Mouse (Mus musculus) CH12.LX (cell line): ENCODE measurements around the gene Ankdd1b.

ENCODE experiments used
- CTCF ChIP-seq, 2 experiments: IDR thresholded peaks in 1 of 2; conservative IDR thresholded peaks in 1 of 2; 2 replicates each; pipeline ENCODE4 v1.5.1; 2011 to 2012; ENCODE audit warnings: low read depth in 2 of 2, low read length in 2 of 2, improper control_type of control experiment in 1 of 2, inconsistent platforms in 1 of 2, mild to moderate bottlenecking in 1 of 2, moderate library complexity in 1 of 2
- EP300 ChIP-seq: IDR thresholded peaks from 2 replicates; pipeline ENCODE4 v1.6.1; 2011; ENCODE audit warnings: low read length, improper control_type of control experiment
- ETS1 ChIP-seq: conservative IDR thresholded peaks from 2 replicates; pipeline ENCODE4 v1.6.1; 2012; ENCODE audit warnings: low read depth, mild to moderate bottlenecking, inconsistent platforms, low read length, improper control_type of control experiment, moderate library complexity
- HCFC1 ChIP-seq: IDR thresholded peaks from 2 replicates; pipeline ENCODE4 v1.6.1; 2012; ENCODE audit warnings: low read depth, mild to moderate bottlenecking, inconsistent platforms, low read length, improper control_type of control experiment
- KAT2A ChIP-seq: IDR thresholded peaks from 2 replicates; pipeline ENCODE4 v1.6.1; 2012; ENCODE audit warnings: low read length, improper control_type of control experiment, inconsistent platforms; ENCODE audit not compliant: insufficient replicate concordance
- MAX ChIP-seq: IDR thresholded peaks from 2 replicates; pipeline ENCODE4 v1.6.1; 2011; ENCODE audit warnings: low read length, improper control_type of control experiment
- NELFE ChIP-seq: IDR thresholded peaks from 2 replicates; pipeline ENCODE4 v1.6.1; 2011; ENCODE audit warnings: low read depth, low read length, improper control_type of control experiment
- POLR2A ChIP-seq: IDR thresholded peaks from 2 replicates; pipeline ENCODE4 v1.6.1; 2011; ENCODE audit warnings: low read depth, mild to moderate bottlenecking, improper control_type of control experiment, low read length
- TCF12 ChIP-seq: IDR thresholded peaks from 2 replicates; pipeline ENCODE4 v1.6.1; 2014; ENCODE audit warnings: low read depth, mild to moderate bottlenecking, inconsistent platforms, low read length, improper control_type of control experiment
- ZC3H11A ChIP-seq: IDR thresholded peaks from 2 replicates; pipeline ENCODE4 v1.6.1; 2012; ENCODE audit warnings: low read depth, mild to moderate bottlenecking, inconsistent platforms, low read length, improper control_type of control experiment

GRCm38 (mm10) chr13:96417261-96417813, 53.7 kb downstream of the Ankdd1b start:
- no peak for TF ChIP-seq MAX
- no peak for TF ChIP-seq ZC3H11A
- TF ChIP-seq NELFE = no peak
- TF ChIP-seq ETS1 = no peak
- TF ChIP-seq EP300 = no peak
- TF ChIP-seq CTCF (conservative IDR thresholded peaks at IDR 0.05 in 1 of 2, IDR thresholded peaks at IDR 0.05 in 1 of 2; ENCODE audit: low read depth in 2 of 2, low read length in 2 of 2) = no peak
- TF ChIP-seq HCFC1 = no peak
- TF ChIP-seq KAT2A = no peak
- TF ChIP-seq TCF12 = no peak
- TF ChIP-seq POLR2A = no peak
